Mouse (Mus musculus) adrenal gland, postnatal 4 days (tissue): Measurements from ENCODE around the gene Zbtb16. TPM values are rescaled to one million over a fixed set of nuclear protein-coding genes. Genes with fewer than 3 reads are reported as not detected.

Source experiments
- DNase-seq, 2 experiments: peaks; one replicate each; pipeline ENCODE4 v3.0.0; 2021 to 2022; ENCODE audit warnings: low spot score in 2 of 2, mixed read lengths in 2 of 2
- total RNA-seq, 2 experiments: library from RNA; stranded (reverse); gene quantifications; 2 replicates each; pipeline ENCODE4 v1.2.3; 2021

Gene Zbtb16
- total RNA-seq, 2 experiments from 2014 or later = 32.4 to 47.4 TPM

DNA sequence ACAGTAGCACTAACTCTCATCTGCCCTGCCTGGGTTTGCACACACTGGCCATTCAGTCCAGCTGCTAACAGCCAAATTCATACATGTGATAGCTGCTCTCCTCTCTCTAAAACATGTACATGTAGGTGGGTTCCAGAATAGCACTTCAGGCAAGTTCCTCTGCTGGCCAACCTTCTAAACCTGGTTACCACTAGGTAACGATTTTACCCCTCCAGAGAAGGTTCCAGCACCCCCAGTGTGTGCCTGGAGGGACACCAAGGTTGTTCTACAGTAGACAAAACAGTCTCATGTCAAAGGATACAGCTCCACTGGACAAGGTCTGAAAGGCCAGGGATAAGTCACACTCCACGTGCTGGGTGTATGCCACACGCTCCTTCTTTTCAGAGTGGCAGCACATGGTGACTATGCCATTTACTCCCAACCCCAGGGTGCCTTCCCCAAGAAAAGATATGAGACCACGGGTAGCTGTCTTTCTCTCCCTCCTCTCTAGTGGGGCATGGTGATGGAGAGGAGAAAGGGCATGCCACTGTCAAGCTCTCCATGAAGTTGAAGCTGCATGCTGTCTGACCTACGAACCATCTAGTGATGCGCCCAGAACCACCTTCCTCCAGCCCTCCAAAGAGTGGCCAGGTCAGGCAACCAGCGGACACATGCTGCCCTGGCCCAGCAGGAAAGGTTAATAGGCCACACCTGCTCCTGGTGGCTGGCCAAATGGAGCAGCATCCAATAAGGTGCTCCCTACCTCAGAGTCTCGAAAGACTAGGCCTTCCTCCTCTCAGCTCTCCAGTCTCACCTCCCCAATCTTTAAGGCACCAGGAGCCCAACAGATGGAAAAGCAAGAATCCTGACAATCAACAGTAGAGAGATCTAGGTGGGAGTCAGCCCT is 104.1 kb downstream of the Zbtb16 start:
- DNase-seq = no peak

DNA sequence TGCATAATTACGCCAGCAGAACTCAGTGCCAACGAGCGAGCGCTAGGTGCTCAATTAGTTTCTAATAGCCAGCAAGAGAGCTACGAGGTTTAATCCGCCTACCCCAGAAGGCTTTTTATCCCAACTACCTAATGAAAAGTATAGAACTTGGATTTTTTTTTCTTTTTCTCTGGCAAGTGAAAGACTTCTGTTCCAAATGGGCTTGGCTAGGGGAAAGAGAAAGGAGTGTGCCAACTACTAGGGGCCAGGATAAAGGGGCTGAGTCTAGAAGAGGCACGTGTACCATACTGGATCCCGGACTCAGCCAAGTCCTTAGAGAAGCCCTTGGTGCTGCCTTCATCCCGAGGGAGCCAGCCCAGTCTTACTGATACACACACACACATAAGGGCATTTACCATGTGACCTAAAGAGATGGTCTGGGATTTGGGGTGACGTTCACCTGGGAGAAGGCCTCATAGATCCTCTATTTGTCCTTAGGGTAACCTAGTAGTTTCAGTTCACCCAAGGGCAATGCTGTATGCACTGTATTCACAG is 105.5 kb downstream of the Zbtb16 start:
- DNase-seq = no peak

DNA sequence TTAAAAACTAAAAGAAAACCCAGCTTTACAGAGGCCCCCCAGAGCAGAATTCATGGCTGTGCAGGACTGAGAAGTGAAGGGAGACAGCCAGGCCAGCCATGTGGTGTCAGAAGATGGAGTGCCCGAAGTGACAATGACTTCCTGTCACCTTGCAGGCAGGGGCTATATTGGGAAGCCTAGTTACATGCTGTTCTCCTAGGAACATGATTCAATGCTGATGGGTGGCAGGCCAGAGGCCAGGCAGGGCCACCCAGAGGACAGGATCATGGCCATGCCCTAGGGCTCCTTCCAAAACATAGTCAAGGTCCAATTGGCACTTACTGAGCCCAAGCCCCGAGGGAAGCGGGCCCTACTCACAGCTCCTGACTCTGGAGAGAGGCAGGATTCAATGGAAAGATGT is 106.6 kb downstream of the Zbtb16 start:
- no peak for DNase-seq

DNA sequence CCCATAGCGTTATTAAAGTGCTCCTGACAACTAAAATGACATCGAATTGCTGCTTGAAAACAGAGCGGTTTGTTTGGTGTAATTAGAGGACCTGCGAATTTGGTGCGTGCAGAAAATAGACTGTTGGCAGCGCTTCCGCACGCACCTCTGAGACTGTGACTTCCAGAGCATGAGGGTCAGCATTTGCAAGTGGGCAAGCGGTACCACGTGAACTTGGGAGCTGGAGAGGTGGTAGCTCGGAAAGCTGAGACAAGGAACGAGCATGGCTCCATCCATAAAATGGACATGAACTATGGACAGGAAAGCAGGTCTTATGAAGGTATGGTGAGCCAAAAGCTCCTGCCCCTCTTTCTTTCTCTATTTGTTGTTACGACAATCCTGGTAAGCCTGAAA is 107.3 kb downstream of the Zbtb16 start:
- no peak for DNase-seq

DNA sequence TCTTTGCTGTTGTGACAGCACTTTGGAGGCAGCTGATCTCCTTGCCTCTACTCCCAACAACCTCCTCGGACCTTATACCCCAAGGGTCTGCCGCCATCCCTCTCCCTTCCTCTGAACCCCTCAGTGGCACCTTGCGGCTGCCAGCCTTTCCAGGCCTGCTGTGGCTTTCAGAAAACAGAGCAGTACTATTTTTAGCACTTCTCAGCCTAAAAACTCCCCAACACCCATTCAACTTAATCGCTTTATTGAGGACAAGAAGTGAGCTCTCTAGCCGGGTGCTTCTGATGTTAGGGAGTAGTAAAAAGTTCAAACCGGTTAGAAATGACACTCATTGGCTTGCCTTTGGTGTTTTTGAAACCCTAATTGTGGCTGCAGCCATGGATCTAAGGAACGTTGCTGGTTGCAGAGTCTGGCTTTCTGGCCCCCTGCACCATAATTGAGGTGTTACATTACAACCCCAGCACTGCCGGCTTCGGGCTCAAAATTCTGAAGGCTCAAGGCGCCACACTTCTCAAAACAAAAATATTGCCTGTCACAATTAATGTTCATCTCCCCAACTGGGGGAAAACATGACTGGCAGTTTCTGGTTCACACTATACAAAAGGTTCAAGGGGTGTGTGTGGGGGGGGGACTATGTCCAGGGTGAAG is 107.8 kb downstream of the Zbtb16 start:
- no peak for DNase-seq

DNA sequence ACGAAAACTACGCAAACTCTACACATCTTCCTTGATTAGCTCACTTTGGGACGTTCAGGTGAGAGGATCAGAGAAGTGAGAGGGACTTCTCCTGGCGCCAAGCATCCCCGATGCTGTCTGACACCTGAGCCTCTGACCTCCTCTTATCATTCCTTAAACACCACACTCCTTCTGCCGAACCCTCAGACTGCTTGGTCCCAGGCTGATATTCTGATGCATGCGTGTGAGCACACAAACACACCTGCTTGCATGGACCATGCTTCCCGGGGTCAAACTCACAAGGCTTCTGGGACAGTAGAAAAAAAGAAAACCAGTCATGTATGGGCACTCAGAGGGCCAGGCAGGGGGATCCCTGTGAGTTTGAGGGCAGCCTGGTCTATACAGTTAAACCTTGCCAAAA is 109.7 kb downstream of the Zbtb16 start:
- DNase-seq = no peak

DNA sequence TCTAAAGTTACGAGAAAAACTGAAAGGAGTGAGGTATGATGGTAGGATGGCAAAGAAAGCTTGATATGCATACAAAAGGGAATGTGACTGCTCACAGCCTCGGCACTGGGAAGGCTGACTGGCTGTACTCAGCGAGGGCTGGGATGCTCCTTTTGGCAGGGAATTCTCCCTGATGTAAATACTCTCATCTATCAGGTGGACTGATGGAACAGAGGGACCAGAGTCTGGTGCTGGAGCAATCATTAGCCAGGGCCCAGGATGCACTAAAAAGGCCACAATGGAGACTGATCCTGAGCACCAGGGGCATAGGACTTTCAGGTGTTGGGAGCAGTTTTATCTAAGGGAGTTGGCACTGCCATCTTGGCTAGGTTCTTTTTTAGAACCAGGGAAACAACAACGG is 110.1 kb downstream of the Zbtb16 start:
- no peak for DNase-seq

DNA sequence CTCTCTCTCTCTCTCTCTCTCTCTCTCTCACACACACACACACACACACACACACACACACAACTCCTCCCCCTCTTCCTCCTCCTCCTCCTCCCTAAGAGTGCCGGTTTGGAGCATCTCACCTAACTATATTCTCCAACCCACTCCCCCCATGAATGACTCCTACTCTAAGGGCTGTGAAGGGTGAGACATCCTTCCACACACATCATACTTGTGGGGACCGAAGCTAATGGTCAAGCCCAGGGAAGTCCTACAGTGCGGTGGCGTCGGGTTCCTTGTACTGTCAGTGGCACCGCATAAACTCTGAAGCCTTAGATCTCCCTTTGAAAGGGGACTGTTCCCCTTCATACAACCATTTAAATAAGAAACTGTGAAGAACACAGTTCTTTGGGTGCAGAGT is 110.9 kb downstream of the Zbtb16 start:
- no peak for DNase-seq

DNA sequence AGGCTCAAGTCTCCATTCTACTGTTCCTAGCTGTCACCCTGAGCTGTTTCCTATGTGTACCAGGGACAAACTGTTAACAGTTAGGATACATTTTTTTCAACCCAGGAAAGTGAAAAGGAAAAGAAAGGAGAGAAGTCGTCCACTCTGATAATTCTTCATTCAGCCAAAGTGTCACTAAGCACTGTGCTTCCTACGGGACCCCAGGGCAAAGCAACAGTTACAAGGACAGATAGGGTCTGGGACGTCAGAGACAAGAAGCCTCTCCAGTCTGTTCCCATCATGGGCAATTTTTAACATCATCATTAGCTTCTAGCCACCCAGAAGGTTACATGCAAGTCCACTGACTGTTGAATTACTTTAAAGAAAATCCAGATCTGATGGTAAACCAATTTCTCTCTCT is 111.3 kb downstream of the Zbtb16 start:
- DNase-seq = no peak

DNA sequence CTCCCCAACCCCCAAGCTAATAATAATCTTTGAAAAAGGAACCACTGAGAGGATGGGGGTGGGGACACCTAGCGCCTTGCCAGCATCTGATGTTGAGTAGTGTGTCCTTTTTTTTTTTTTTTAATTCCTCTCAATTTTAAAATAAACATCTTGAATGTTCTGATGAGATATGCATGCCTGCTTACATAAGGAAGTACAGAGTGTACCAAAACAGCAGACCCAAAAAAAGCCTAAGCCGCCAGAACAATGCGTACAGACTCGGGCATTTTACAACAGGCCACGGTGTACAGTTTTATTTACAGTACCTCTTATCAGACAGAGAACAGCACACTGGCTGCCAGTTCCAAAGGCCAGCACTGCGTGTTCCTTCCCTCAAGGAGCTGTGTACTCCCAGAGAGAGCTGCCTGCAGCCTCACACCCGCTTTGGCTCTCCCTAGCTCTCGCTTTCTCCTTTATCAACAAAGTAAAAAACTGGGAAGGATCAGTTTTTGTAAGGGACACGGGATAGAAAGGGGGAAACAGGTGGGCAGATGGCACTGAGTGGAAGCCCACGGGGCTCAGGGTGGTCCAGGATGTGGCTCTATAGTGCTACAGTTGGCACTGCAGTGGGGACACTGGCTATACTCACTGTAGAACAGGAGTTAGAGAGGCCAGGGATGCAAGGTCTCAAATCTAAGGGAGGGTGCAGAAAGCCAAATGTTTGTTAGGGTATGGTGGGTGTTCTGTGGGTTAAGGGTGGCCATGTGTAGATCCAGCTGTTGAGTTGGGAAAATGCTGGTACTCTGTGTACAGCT is 112.3 kb downstream of the Zbtb16 start:
- no peak for DNase-seq

DNA sequence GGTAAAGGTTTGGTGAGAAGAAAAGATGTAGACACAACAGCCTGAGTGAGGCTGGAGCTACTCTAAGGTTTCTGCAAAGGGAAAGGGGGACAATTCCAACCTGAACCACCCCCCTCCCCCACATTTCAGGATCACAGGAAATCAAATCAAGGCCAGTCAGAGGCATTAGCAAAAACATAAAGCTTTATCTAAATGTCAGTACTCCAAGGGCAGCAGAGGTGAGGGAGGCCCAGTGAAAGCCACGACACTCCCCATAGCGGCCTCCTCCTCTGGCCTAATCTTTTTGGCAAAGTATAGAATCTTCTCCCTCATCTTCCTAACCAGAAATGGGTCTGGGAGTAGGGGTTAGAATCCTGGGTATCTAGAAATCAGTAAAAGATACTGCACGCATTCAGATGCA is 113.0 kb downstream of the Zbtb16 start:
- DNase-seq = no peak

DNA sequence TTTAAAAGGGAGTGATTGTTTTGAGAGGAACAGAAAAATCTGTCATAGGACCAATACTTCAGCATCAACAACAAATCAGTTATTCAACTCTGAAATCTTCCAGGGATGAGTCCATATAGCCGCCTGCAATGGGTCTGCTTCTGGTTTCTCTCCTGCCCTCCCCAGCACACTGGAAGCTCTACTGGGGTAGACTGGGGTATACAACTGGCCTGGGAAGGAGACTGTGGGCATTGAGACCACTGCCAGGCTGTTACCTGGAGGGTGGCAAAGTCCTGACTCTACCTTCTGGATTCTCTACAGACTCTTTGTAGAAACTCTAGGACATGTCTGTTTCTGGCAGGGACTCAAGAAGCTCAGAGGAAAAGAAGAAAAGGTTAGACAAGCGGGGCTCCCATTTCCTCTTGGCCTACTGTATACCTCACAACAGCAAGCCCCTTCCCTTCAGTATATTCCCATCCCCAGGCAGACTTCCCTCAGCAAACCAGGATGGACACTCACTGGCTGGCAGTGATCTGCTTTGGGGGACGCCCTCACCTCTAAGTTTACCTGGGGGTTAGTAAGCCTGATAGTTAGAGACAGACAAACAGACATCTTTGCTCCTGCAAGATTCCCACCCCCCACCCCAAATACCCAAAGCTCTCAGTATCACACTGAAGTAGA is 113.6 kb downstream of the Zbtb16 start:
- no peak for DNase-seq

DNA sequence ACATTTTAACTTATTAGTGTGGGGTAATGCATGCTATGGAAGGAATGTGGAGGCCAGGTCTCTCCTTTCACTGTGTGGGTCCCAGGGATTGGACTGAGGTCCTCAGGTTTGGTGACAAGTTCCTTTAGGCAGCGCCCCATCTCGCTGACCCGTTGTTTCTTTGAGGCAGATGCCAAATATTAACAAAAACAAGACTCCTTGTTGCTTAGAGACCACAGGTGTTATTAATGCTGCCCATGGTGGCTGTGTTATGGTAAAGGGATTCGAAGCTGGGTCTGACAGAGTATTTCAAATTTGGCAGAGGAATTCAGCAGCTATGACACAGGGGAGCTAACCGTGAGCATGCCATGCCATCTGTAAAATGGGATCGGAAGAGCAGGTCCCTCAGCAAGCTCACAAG is 114.4 kb downstream of the Zbtb16 start:
- DNase-seq = no peak

DNA sequence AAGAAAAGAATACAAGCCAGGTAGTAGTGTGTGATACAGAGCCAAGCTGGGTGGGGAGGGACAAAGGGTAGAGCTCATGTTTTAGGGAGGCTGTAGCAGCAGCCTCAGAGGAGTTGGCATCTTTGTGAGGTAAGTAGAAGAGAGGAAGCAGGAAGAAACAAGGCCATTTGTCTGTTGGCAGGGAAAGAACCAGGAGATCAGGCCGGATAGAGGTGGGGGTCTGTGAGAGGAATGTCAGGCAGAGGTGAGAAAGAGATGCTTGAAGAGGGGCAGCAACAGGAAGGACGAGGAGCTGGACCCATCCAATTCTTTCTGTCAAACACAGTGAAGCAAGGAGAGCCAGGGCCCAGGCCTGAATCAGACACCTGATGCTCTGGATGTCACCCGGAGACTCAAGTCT is 114.8 kb downstream of the Zbtb16 start:
- DNase-seq = no peak

DNA sequence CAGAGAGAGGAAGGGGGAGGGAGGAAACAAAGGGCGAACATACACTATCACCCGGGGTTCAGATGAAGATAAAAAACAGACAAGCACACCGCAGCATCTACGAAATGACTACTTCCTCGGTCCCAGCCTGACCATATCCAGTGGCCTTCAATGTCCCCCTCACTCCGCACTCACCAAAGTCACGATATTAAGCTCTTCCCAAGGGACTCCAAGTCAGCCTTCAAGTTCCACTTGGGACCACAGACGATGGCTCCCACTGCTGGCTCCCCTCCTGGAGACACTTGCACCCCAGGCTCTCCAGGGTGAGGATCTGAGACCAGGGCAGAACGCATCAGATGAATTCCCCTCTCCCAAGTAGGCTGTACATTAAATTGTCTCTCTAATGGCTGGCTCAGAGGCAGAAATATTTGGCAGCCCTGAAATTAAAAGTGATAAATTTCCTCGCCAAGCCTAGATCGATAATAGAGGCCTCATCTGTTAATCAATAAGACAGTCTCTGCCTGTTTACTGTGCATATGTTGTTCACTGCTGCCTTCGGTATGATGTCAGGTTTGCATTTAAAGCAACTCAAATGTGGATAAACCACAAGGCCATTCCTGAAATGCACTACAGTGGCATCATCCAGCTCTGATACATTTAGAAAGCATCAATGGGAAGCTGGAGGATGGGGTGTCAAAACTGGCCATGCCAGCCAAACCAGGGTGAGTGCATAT is 115.6 kb downstream of the Zbtb16 start:
- no peak for DNase-seq

DNA sequence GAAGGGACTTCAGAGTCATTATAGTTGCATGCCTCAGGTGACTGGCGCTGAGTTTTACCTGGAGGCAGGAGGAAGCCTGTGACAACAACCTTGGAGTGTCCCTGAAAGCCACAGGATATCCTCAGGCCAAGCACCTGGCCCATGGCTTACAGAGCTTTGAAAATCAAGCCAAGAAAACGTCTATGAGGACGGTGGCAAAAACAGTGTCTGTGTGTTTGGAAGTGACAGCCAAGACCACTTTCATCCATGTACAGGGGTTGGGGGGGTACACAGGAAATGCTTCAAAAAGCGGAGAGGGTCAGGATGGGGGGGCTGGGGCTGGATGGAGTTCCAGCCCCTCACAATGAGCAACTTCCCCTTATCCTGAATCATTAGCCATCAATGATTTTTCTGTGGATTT is 116.4 kb downstream of the Zbtb16 start:
- DNase-seq = no peak

DNA sequence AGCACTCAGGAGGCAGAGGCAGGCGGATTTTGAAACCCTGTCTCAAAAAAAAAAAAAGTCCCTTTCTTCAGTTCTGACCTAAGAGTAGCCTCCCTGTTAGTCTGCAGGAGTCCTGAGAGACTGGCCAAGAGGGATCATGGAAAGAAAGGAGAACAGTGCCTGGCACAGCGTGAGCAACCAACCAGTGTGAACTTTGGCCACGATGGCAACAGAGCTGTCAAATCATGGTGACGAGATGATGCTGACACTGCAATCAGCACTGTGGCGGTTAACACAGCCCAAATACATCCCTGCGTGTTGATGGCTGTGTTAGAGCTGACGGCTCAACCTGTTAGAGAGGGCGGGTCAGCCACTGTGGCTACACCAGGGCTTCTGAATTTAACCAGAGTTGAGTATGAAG is 119.5 kb downstream of the Zbtb16 start:
- no peak for DNase-seq

DNA sequence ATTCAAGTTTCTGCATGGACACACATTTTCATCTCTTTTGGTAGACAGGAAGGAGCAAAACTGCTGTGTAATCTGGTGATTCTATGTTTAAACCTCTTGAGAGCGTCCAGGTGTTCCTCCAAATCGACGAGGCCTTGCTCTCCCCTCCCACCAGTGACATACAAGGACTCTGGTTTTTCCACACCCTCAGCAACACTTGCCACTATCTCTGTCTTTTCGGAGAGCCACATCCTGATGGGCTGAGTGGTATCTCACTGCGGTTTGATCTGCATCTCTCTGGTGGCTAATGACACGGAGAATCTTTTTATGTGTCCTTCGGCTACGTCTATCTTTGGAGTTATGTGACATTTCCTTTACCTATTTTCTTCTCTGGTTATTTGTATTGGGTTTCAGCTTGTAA is 121.0 kb downstream of the Zbtb16 start:
- no peak for DNase-seq

DNA sequence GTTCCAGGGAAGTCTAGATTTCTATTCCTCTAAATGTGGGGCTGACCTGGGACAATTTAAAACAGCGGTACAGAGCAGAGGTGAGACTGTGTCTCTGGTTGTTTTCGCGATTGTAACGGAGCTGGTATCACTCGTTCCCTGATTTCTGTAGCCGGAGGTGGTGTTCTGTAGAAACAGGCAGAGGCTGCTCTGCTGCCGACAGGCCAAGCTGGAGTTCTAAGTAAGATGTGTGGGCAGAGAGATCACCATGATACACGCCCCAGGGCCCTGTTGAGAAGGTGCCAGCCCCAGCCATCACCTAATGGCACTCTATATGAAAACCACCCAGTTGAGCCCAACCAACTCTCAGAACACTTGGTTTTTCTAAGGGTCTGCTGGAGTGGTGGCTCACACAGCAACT is 122.2 kb downstream of the Zbtb16 start:
- DNase-seq = no peak

DNA sequence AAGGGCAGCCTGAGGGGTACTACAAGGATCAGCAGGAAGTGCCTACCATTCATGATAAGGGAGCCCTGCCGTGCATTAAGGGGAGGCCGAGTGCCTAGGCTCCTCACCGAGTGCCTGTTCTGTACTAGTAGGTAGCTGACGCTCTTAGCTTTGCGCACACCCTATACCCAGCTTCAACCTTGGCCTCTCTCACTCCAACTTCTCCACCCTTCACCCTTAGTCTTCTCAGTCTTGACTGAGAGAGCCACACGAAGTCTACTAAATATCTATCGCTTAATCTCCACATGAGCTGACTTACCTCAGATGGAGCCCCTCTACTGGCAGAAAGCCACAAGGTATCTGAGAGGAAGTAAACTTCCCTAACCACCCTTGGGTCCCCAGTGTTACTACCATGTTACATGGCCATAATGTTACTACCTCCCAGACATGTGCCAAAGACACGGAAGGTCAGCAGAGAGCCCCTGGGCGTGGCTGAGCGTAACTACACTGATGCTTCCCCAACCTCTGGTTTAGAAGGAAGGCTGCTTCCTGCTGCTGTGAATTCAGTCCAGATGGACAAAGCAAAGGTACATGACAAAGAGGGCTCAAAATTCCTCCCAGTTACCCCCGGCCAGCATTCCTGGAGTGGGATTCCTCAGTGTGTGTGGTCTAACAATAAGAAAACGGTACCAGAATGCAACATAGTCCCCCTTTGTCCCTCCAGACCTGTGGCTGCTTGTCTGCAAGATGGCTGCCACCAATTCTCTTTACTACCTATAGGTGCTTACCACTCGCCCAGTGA is 122.8 kb downstream of the Zbtb16 start:
- DNase-seq = no peak
